Mouse (Mus musculus): ENCODE measurements around the gene Tmem207.
"Not testable (repeated sequence)": the region's sequence is repeated elsewhere in the genome, so short reads cannot be mapped to it uniquely, and the experiment has no call there.

Tmem207 gene

DNA sequence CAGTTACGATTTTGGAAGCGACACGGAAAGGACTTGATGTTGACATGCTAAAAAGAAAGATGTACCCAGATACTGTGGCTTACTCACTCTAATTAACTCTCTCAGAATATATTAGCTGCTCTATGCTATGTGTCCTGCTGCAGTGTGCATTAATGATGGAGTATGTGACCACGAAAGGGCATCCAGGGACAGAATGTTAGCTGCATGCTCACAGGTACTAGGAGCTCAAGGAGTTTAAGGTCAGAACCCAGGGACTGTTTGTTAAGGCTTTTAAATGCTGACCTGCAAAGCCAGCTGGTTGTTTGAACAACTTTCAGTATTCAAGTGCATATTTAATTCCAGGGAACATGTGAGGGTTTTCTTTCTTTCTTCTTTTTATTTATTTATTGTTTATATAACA, at the start of gene Tmem207:
Gene Tmem207, minus strand, starts transcription at position 101 of the 400 bp plus-strand sequence.
- DNase-seq (ENCODE audit: low read depth, low spot score), result no peak

DNA sequence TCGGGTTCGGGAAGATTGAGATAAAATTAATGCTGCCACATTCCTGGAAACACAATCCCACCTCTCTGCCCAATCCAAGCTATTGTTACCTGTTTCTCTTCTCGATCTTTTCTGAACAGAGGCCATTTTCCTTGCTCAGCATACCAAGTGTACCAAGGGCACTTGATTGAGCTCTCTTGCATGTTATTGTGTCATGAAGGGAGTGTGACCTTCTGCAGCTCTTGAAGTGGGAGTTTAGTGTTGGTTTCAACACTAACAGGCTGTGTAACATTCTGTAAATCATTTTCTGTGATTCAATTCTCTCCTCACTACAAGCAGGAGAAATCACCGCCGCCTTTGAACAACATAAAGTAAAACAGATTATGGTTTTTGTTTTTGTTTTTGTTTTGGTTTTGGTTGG, 47.6 kb upstream of the Tmem207 start:
- no peak for DNase-seq (ENCODE audit: low read depth, low spot score)

DNA sequence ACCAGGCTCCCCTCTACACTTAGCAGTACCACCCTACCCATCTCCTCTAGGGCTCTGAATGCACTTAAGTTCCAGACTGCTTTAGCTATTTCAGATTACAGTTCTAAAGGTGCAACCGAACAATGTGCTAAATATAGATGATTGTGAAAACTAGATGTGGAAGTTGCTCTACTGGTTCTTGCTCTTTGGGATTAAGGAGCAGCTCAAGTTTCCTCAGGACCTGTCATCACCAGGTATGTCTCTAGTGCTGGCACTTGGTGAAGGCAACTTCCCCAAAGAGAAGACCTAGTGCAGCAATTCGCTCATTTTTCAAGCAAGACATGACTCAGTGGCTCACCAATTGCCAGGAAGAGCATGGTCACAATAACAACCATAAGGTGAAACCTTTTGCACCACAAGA, 45.3 kb upstream of the Tmem207 start:
- no peak for DNase-seq (ENCODE audit: low read depth, low spot score)

DNA sequence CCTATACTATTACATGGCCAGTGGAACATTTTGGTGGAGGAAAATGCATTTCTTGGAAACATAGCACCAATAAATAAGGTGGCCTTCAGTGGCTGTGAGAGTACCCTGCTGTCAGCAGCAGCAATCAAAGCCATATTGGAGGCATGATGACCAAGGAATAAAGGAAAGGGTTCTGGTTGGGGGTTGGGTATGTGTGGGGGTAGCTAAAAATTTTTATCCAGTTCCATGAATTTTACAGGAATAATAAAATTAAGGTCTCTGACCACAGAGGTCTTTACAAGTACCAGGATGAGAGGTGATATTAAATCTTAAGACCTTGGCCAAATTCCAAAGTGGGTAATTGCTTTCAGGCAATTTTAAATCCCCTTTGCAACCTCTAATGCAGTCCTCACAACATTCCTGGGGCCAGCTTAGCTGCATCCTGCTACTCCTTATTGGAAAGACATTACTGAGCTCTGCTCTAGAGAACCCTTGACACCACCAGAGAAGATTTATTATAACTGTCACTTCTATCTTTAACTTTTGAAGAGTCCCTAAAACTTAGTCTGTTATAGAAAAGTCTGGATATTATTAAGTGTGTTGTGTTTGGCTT, 42.9 kb upstream of the Tmem207 start:
- no peak for DNase-seq (ENCODE audit: low read depth, low spot score)

DNA sequence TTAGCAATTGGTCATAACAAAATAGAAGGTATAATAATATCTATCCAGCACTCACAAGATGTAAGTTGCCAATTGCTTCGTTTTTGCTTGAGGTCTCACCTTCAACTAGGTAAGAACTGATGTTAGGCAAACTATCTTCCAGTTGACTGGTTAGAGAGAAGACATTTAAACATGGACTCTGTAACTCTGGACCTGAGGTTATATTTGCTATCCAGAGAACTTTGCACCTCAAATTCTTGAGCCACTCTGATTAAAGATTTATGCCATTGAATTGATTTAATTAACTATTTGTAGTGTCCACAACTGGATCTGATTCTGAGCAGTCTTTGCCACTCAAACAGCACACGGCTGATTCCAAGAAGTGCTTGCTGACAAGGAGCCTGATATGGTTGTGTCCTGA, 36.2 kb upstream of the Tmem207 start:
- no peak for DNase-seq (ENCODE audit: low read depth, low spot score)

GRCm38 (mm10) chr16:26561743-26562142, 35.2 kb upstream of the Tmem207 start:
- no peak for DNase-seq (ENCODE audit: low read depth, low spot score)

GRCm38 (mm10) chr16:26558797-26559196, 32.2 kb upstream of the Tmem207 start:
- no peak for DNase-seq (ENCODE audit: low read depth, low spot score)

- DNase-seq (ENCODE audit: low read depth, low spot score), result no peak
These were observed 25.7 kb upstream of the Tmem207 start for GRCm38 (mm10) chr16:26552234-26552633.

GRCm38 (mm10) chr16:26549221-26549620, 22.7 kb upstream of the Tmem207 start:
- DNase-seq (ENCODE audit: low read depth, low spot score), result peak; percentile 72

DNA sequence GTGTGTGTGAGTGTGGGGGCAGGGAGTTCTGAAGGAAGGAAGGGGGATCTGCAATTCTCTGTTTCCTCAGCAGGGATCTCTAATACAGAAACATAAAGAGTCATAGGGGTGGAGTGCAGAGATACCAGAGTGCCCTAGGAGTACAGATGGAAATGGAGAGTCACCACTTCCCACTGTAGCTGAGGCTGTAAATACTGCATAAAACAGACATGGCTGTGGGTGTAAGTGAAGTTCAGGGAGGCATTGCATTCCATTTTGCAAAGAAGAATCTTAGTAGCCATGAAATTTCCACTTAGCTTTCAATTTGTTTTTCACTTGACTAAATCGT, 20.3 kb upstream of the Tmem207 start:
- DNase-seq (ENCODE audit: low read depth, low spot score), result peak; percentile 26

DNA sequence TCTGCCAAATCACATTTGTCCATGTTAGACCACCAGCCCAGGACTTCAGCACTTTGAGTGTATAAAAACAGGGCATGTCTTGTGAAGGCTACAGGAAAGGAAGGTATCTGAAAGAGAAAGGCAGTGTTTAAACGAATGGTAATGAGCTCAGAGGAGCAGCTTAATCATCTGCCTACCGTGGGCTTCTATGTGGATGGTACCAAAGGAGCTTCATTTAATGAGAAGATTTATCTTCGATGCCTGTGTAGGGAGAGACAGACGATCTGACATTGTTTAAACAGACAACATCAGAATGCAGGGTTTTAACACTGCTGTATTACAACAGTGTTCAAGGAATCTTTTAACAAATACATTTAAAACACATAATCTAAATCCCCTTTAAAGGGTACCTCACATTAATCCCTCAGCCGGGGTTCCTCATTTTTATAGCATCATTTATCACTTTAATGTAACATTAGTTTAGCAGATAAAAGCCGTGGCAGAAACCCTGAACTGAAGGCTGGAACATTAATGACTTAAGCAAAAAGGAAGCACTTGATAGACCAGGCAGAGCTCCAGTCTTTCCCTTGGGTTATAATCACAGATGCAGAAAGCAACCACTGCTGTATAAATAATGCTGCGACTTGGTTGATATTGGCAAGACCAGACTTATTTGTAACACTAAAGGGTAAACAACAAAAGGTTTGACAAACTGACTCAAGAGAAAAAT, 19.8 kb upstream of the Tmem207 start:
- DNase-seq (ENCODE audit: low read depth, low spot score), result no peak

DNA sequence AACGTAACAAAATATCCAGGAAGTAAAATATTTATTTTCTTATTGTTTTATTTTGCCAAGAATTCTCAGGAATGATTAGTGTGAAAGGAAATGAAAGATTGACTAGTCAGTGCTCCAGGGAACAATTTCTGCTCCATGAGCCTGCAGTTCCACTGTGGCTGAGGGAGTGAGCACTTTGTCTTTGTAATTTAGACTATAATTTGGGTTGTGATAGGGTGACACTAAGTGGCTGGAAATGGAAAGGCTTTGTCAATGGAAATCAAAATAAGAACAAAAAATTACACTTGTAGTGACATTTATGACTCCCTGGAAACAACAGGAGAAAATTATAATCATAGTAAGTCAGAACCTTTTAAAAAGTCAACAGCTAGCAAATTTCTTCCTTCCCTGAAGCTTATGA, 5.7 kb upstream of the Tmem207 start:
- no peak for DNase-seq (ENCODE audit: low read depth, low spot score)

- DNase-seq (ENCODE audit: low read depth, low spot score), result no peak
These were observed 3.9 kb upstream of the Tmem207 start for GRCm38 (mm10) chr16:26530451-26530850.

DNA sequence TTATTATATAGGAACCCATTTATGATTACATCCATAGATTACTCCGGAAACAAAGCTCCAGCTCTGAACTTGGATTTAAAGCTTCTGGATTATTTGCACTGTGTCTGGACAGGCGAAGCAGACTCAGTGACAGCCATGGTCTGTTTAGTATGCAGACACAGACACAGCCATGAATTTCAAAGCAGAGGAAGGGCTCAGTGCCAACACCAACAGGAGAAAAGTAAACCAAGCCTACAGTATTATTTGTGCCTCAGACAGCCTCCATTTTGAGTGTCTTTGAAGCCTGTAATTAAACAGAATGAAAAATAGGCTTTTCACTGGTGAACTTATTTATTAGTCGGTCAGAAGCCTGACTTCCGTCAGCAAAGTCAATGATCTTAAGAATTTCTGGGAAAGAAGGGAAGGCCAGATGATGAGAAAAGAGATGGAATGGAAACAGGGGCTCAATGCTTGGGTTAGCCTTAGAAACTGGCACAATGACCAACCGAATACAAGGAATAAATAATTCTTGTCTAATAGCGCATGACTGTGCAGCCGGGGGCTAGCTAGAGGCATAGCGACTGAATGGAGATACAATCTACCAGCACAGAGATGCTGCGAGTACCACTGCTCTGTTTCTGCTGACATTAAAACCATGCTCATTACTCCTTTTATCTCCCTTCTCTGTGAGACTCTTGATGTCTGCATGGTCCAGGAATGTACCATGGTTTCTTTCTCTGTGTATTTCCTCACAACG, 1.5 kb upstream of the Tmem207 start:
- DNase-seq (ENCODE audit: low read depth, low spot score), result no peak

GRCm38 (mm10) chr16:26525832-26526231, 737 bp downstream of the Tmem207 start:
- DNase-seq (ENCODE audit: low read depth, low spot score), result no peak

GRCm38 (mm10) chr16:26519596-26519995, 7.0 kb downstream of the Tmem207 start:
- no peak for DNase-seq (ENCODE audit: low read depth, low spot score)

DNA sequence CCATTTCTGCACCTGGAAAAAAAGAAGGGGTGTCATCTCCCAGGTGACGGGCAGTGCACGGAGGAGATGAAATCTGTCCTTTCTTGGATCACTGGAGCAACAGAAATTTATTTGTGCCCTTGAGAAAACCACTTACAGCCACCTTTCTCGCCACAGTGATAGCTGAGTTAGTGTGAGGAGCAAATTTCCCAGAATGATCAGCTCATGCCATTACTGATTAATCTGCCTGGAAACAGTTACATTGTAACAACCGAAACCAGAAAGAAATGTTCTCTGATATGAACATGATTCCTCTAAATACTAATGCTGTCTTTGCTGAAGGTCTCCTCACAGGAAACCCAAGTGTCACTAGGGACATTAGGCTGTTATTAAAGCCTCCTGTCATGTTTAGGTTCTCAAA, 21.6 kb downstream of the Tmem207 start:
- no peak for DNase-seq (ENCODE audit: low read depth, low spot score)

GRCm38 (mm10) chr16:26500738-26501137, 25.8 kb downstream of the Tmem207 start:
- DNase-seq (ENCODE audit: low read depth, low spot score), result no peak

GRCm38 (mm10) chr16:26499705-26500104, 26.9 kb downstream of the Tmem207 start:
- not testable (repeated sequence) for DNase-seq (ENCODE audit: low read depth, low spot score)

GRCm38 (mm10) chr16:26495721-26496120, 30.8 kb downstream of the Tmem207 start:
- no peak for DNase-seq (ENCODE audit: low read depth, low spot score)

GRCm38 (mm10) chr16:26471254-26471653, 55.3 kb downstream of the Tmem207 start:
- no peak for DNase-seq (ENCODE audit: low read depth, low spot score)

GRCm38 (mm10) chr16:26466535-26466934, 60.0 kb downstream of the Tmem207 start:
- DNase-seq (ENCODE audit: low read depth, low spot score), result no peak

- no peak for DNase-seq (ENCODE audit: low read depth, low spot score)
These were observed 63.7 kb downstream of the Tmem207 start, which contains the start of gene Cldn16 for GRCm38 (mm10) chr16:26462835-26463234. TSS of gene Cldn16 (plus strand) at chr16:26463135.
